Comparison of ENCODE assay signal across 8 mouse cellular contexts in genomic region chr4:141874111-141874600, GRCm38 (mm10). TPM values are rescaled to one million over a fixed set of nuclear protein-coding genes. Genes with fewer than 3 reads are reported as not detected.
DNase-seq lines count a peak whose midpoint lies in the region; ATAC-seq lines count a peak whose summit lies in the region.

No protein-coding gene starts in this region.

- WGBS in limb, embryonic 13.5 days = 3% methylated on average over 19 of the region's 19 CpGs
- under 1% methylated on average over 19 of the region's 19 CpGs for WGBS in stomach, embryonic 15.5 days

- no peak overlapping the region for H3K27ac ChIP-seq in limb, embryonic 13.5 days
- H3K27ac ChIP-seq in stomach, embryonic 15.5 days = peak overlapping the region; percentile 71

- peaks cover 9% of the 10 kb centered on the region; the same call in 1 of the 2 replicates for H3K36me3 ChIP-seq in limb, embryonic 13.5 days
- H3K36me3 ChIP-seq in stomach, embryonic 15.5 days = no peaks in the 10 kb centered on the region

- peak; percentile 30 for DNase-seq in embryo, embryonic 10.5 days (ENCODE audit: low spot score)
- no peak for DNase-seq in embryo, embryonic 10 days (ENCODE audit: low spot score)
- peak; percentile 12 for DNase-seq in thymus, postnatal 0 days (ENCODE audit: low spot score)
- DNase-seq in thymus, postnatal 4 days = no peak
- DNase-seq in urinary bladder, postnatal 14 days (ENCODE audit: low spot score) = no peak
- no peak for DNase-seq in adrenal gland, adult 2 months

- peak overlapping the region; percentile 82 for H3K9ac ChIP-seq in limb, embryonic 13.5 days
- peak overlapping the region; percentile 91 for H3K9ac ChIP-seq in stomach, embryonic 15.5 days

- H3K4me2 ChIP-seq in limb, embryonic 13.5 days (replicated peaks) = peak overlapping the region; percentile 92
- H3K4me2 ChIP-seq in stomach, embryonic 15.5 days = peak overlapping the region; percentile 88

- peaks cover 43% of the 10 kb centered on the region for H3K4me1 ChIP-seq in limb, embryonic 13.5 days
- peaks cover 44% of the 10 kb centered on the region for H3K4me1 ChIP-seq in stomach, embryonic 15.5 days

- H3K9me3 ChIP-seq in limb, embryonic 13.5 days = no peaks in the 10 kb centered on the region
- no peaks in the 10 kb centered on the region for H3K9me3 ChIP-seq in stomach, embryonic 15.5 days

- ATAC-seq in limb, embryonic 13.5 days (ENCODE audit: low FRiP score, low read depth) = peak; percentile 4; the same call in 1 of the 2 replicates
- 0 out of 2 replicates have a peak, but pooled peaks have one; percentile 9 for ATAC-seq in stomach, embryonic 15.5 days (ENCODE audit: insufficient read depth, low FRiP score, low read depth)

- peaks cover 16% of the 10 kb centered on the region for H3K27me3 ChIP-seq in limb, embryonic 13.5 days
- no peaks in the 10 kb centered on the region for H3K27me3 ChIP-seq in stomach, embryonic 15.5 days (replicated peaks)

- H3K4me3 ChIP-seq in limb, embryonic 13.5 days = peak overlapping the region; percentile 73
- H3K4me3 ChIP-seq in stomach, embryonic 15.5 days (replicated peaks) = peak overlapping the region; percentile 81

RNA-seq across cellular contexts. Expression of gene Efhd2, which starts 0.6 kb away (rescaled TPM):
- polyA plus RNA-seq in thymus, postnatal 0 days (2015; fragmentation: Nextera tagmentation; extraction: Ambion mirVana) = 88.4 and 90.4 TPM in 2 replicates
- polyA plus RNA-seq in limb, embryonic 13.5 days (2015; fragmentation: Nextera tagmentation; extraction: Ambion mirVana) = 56.9 and 58.7 TPM in 2 replicates
- 125 and 130 TPM in 2 replicates for polyA plus RNA-seq in stomach, embryonic 15.5 days (2015; fragmentation: Nextera tagmentation; extraction: Ambion mirVana)
- 10 to 100 TPM; 26.9 to 30.7 TPM for total RNA-seq in adrenal gland, adult 2 months (2021)
- 61.4 and 62.8 TPM in 2 replicates for polyA plus RNA-seq in adrenal gland, adult 2 months (2012; rRNA removed)

RNA-seq across cellular contexts. Expression of gene Ctrc, which starts 28.0 kb away (rescaled TPM):
- 0.30 TPM in 1 of 2 replicates, not detected in the other for polyA plus RNA-seq in thymus, postnatal 0 days (2015; fragmentation: Nextera tagmentation; extraction: Ambion mirVana)
- polyA plus RNA-seq in limb, embryonic 13.5 days (2015; fragmentation: Nextera tagmentation; extraction: Ambion mirVana) = not detected in 2 replicates
- polyA plus RNA-seq in stomach, embryonic 15.5 days (2015; fragmentation: Nextera tagmentation; extraction: Ambion mirVana) = 0.42 and 0.79 TPM in 2 replicates
- total RNA-seq in adrenal gland, adult 2 months (2021) = not detected
- polyA plus RNA-seq in adrenal gland, adult 2 months (2012; rRNA removed) = not detected in 2 replicates

RNA-seq across cellular contexts. Expression of gene Cela2a, which starts 48.2 kb away (rescaled TPM):
- 0.12 and 0.13 TPM in 2 replicates for polyA plus RNA-seq in thymus, postnatal 0 days (2015; fragmentation: Nextera tagmentation; extraction: Ambion mirVana)
- polyA plus RNA-seq in limb, embryonic 13.5 days (2015; fragmentation: Nextera tagmentation; extraction: Ambion mirVana) = 0.20 TPM in 1 of 2 replicates, not detected in the other
- polyA plus RNA-seq in stomach, embryonic 15.5 days (2015; fragmentation: Nextera tagmentation; extraction: Ambion mirVana) = 475 and 519 TPM in 2 replicates
- not detected for total RNA-seq in adrenal gland, adult 2 months (2021)
- 0.25 and 0.59 TPM in 2 replicates for polyA plus RNA-seq in adrenal gland, adult 2 months (2012; rRNA removed)

Comparison
In these comparisons a context has a peak if more than half of its experiments do, and no peak if none do; other contexts are left out.
1. DNase-seq: peak in embryo, embryonic 10.5 days (single experiment) and thymus, postnatal 0 days (single experiment); none in embryo, embryonic 10 days (single experiment), thymus, postnatal 4 days (single experiment), urinary bladder, postnatal 14 days (single experiment) and adrenal gland, adult 2 months (single experiment).
2. RNA of gene Cela2a, which starts 48.2 kb away (polyA plus RNA-seq): 475 to 519 TPM in stomach, embryonic 15.5 days; 0.25 to 0.59 TPM in adrenal gland, adult 2 months, 0.12 to 0.13 TPM in thymus, postnatal 0 days and 0.20 TPM in limb, embryonic 13.5 days; every median in the first group is over 100 times any median in the second.